Mouse (Mus musculus): ENCODE results near the gene Scamp2. TPM values are rescaled to one million over a fixed set of nuclear protein-coding genes. Genes with fewer than 3 reads are reported as not detected.

Scamp2 gene
- polyA plus RNA-seq (2012; rRNA removed) = 65.2 and 89.4 TPM in 2 replicates

DNA sequence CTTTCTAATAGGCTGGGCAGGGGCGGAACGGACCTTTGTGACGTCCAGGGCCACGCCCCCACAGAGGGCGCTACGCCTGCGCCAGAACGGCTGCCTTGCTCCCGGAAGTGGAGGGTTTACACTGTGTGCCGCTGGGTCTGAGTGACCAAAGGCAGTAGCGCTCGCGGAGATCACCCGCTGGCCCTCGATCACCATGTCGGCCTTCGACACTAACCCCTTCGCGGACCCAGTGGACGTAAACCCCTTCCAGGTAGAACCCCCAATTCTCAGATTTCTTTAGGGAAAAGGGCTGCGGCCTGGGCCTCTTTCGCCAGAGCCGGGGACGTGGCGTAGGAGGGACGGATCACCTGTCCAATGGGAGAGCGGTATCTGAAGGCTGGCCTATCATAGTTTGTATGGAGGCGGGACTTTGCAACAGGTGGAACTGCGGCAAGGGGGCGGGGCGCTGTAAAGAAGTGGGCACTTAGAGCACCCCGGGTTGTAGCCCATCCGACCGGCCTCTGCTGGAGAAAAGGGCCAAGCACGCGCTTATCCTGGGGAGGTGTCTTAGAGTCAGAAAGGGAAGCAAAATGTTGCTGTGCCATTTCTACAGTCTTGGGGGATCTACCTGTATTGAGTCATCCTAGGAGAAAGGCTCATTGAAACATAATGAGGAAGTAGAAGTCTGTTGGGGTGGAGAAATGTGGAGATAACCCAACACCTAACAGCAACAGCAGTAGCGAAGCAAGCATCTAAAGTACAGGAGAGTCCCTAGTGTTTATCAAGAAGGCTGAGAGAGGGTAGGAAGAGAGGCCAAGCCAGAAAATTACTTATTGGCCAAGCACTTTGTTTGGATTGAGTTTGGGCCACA lies at the start of gene Scamp2:
TSS of gene Scamp2 (plus strand) at position 83 of the 850 bp plus-strand sequence.
- DNase-seq (ENCODE audit: low read depth) = peak; percentile 97
- TF ChIP-seq POLR2A (IDR thresholded peaks at IDR 0.05; ENCODE audit: borderline replicate concordance, extremely low read depth, insufficient read depth, insufficient read length, poor library complexity, severe bottlenecking) = peak; percentile 42; the same call in 1 of the 2 replicates
- no peak for TF ChIP-seq CTCF (IDR thresholded peaks at IDR 0.05; ENCODE audit: borderline replicate concordance, extremely low read depth, insufficient read depth, insufficient read length)

DNA sequence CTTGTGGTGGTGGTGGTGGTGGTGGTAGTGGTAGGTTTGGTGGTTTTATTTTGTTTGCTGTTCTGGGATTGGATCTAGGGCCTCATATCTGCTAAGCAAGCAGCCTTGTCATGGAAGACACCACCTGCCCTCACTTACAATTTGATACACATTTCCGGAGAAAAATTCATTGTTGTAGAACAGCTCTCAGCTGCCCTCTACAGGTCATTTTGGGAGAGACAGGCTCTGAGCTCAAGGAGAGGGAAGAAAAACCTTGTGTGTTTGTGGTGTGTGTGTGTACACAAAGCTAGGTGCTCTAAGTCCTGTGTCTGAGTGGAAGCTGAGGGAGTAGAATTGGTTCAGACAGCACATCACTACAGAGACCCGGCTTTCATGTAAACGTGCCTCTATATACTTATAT lies 43.6 kb upstream of the Scamp2 start:
- no peak for TF ChIP-seq POLR2A (IDR thresholded peaks at IDR 0.05; ENCODE audit: borderline replicate concordance, extremely low read depth, insufficient read depth, insufficient read length, poor library complexity, severe bottlenecking)
- peak; percentile 78; the same call in 1 of the 2 replicates for TF ChIP-seq CTCF (IDR thresholded peaks at IDR 0.05; ENCODE audit: borderline replicate concordance, extremely low read depth, insufficient read depth, insufficient read length)
- peak; percentile 88 for DNase-seq (ENCODE audit: low read depth)

- TF ChIP-seq POLR2A (IDR thresholded peaks at IDR 0.05; ENCODE audit: borderline replicate concordance, extremely low read depth, insufficient read depth, insufficient read length, poor library complexity, severe bottlenecking) (no peak), CTCF (IDR thresholded peaks at IDR 0.05; ENCODE audit: borderline replicate concordance, extremely low read depth, insufficient read depth, insufficient read length) (no peak)
- peak; percentile 30 for DNase-seq (ENCODE audit: low read depth)
Measured at GRCm38 (mm10) chr9:57520375-57521055, 40.2 kb upstream of the Scamp2 start.

- peak; percentile 98 for DNase-seq (ENCODE audit: low read depth)
- peak; percentile 82 for TF ChIP-seq POLR2A (IDR thresholded peaks at IDR 0.05; ENCODE audit: borderline replicate concordance, extremely low read depth, insufficient read depth, insufficient read length, poor library complexity, severe bottlenecking)
- no peak for TF ChIP-seq CTCF (IDR thresholded peaks at IDR 0.05; ENCODE audit: borderline replicate concordance, extremely low read depth, insufficient read depth, insufficient read length)
Measured at GRCm38 (mm10) chr9:57521056-57521911, 39.5 kb upstream of the Scamp2 start, which contains the start of gene Cox5a. Gene Cox5a, plus strand, starts transcription at chr9:57521274.

- no peak for TF ChIP-seq CTCF (IDR thresholded peaks at IDR 0.05; ENCODE audit: borderline replicate concordance, extremely low read depth, insufficient read depth, insufficient read length)
- TF ChIP-seq POLR2A (IDR thresholded peaks at IDR 0.05; ENCODE audit: borderline replicate concordance, extremely low read depth, insufficient read depth, insufficient read length, poor library complexity, severe bottlenecking) = no peak
- DNase-seq (ENCODE audit: low read depth) = no peak
Measured at GRCm38 (mm10) chr9:57522114-57522860, 38.5 kb upstream of the Scamp2 start.

DNA sequence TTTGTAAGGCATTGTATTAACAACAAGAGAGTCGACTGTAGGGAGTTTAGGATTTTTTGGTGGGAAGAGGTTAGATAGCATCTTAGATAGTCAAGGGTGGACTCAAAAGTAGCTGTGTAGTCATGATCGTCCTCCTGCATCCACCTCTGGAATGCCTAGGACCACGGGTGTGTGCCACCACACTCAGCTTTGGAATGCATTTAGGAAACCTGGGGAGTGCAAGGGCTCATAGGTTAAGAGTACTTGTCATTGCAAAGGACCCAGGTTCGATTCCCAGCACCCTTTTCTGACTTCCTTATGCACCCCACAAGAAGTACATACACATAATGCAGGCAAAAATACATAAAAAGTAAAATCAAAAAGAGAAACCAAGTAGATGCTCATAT lies 37.9 kb upstream of the Scamp2 start:
- TF ChIP-seq CTCF (IDR thresholded peaks at IDR 0.05; ENCODE audit: borderline replicate concordance, extremely low read depth, insufficient read depth, insufficient read length) (no peak), POLR2A (IDR thresholded peaks at IDR 0.05; ENCODE audit: borderline replicate concordance, extremely low read depth, insufficient read depth, insufficient read length, poor library complexity, severe bottlenecking) (no peak)
- DNase-seq (ENCODE audit: low read depth) = no peak

DNA sequence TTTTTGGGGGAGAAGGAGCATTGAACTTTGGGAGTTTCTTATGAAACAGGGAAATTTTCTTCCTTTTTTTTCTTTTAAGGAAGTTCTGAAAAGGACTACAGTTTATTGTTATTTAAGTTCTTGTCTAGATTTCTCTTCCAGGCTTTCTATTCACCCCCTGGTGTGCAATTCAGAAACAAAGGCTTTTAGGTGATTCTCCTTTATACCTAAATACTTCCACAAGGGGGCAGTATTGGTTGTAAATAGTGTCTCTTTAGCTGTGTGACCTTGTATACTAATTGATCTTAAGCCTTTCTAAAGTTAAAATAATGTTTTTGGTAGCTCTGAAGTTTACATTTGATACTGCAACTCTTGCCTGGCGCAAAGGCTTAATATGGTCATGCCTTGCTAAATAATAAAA lies 37.0 kb upstream of the Scamp2 start:
- DNase-seq (ENCODE audit: low read depth) = peak; percentile 79
- TF ChIP-seq CTCF (IDR thresholded peaks at IDR 0.05; ENCODE audit: borderline replicate concordance, extremely low read depth, insufficient read depth, insufficient read length) = no peak

- no peak for TF ChIP-seq POLR2A (IDR thresholded peaks at IDR 0.05; ENCODE audit: borderline replicate concordance, extremely low read depth, insufficient read depth, insufficient read length, poor library complexity, severe bottlenecking)
- TF ChIP-seq CTCF (IDR thresholded peaks at IDR 0.05; ENCODE audit: borderline replicate concordance, extremely low read depth, insufficient read depth, insufficient read length) = no peak
- no peak for DNase-seq (ENCODE audit: low read depth)
Measured at GRCm38 (mm10) chr9:57524439-57524838, 36.3 kb upstream of the Scamp2 start.

DNA sequence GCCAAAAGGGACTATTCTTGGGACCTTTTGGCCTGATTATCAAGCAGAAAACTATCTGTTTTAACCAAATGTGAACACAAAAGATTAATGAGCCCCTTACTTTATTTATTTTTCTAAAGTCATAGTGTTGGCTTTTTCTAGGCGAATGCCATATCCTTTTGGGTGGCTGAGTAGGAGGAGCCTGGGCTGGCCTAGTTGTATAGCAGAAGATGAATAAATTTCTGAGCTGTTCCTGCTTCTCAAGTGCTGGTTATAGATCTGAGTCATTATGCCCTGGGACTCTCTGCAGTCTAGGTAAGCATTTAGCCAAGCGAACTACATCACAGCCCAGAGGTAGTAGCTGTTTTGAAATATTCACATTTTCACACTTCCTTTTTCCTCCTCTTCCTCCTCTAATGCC lies 35.2 kb upstream of the Scamp2 start:
- no peak for DNase-seq (ENCODE audit: low read depth)
- TF ChIP-seq CTCF (IDR thresholded peaks at IDR 0.05; ENCODE audit: borderline replicate concordance, extremely low read depth, insufficient read depth, insufficient read length) (no peak), POLR2A (IDR thresholded peaks at IDR 0.05; ENCODE audit: borderline replicate concordance, extremely low read depth, insufficient read depth, insufficient read length, poor library complexity, severe bottlenecking) (no peak)

DNA sequence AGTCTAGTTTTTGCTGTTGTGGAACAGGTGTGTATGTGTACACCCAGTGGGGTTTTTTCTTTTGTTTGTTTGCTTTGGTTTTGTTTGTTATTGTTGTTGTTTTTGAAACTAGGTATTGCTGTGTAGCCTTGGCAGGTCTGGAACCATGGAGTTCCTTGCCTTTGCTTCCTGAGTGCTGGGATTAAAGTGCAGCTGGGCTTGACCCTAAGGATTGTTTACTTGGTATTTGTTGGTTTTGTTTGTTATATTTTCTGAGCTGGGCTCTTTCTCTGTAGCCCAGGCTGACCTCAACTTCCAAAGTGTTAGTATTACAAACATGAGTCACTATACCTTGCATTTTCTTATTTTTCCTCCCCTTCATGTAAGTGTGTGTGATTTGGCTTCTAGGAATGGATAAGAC lies 34.3 kb upstream of the Scamp2 start:
- TF ChIP-seq CTCF (IDR thresholded peaks at IDR 0.05; ENCODE audit: borderline replicate concordance, extremely low read depth, insufficient read depth, insufficient read length) (no peak), POLR2A (IDR thresholded peaks at IDR 0.05; ENCODE audit: borderline replicate concordance, extremely low read depth, insufficient read depth, insufficient read length, poor library complexity, severe bottlenecking) (no peak)
- DNase-seq (ENCODE audit: low read depth) = no peak
